Mouse (Mus musculus) right cerebral cortex, adult 2 months (tissue): Measurements from ENCODE around the gene Atoh8.

ENCODE experiments used
- DNase-seq, 2 experiments: peaks; one replicate each; pipeline ENCODE4 v3.0.0; 2021 to 2022; ENCODE audit warnings: low spot score in 2 of 2

The Atoh8 gene

DNA sequence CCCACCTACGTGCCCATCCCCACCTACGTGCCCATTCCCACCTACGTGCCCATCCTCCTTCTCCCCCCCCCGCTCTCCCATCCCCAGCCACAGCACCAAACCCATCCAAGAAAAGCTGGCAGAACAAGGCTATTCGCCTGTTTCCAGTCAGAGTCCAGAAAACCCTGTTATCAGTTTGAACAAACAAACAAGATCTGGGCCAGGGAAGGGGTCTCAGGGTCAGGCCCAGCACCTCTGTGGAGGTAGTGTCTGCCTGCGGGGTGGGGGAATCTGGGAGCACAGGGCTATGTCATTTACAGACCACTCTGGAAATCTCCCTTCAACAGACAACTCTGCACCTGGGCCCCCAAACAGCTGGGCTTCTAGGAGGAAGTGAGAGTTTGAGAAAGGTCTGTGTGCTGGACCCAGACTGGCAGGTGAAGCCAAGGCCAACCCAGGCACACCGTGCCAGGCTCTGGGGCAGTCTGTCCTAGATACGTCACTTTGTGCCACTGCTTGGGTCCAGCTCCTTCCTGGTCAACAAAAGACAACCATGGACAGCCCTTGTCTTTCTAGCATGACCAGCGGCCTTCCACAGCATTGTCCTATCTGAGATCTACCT is 7.6 kb downstream of the Atoh8 start:
- DNase-seq: no peak

DNA sequence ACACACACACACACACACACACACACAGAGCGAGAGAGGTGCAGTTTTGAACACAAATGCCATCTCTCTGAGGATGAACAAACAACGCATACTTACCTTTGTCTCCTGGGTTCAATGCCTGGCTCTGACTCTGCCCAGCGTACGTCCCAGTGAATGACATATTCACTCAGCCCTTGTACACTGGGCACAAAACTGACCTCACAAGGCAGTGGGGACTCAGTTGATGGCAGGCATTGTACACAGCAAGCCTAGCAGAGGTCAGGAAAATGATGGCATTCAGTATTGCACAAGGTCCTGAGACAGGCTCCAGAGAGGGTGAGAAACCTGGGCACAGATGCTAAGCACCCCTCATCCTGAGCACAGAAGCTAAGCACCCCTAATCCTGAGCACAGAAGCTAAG is 8.4 kb downstream of the Atoh8 start:
- no peak for DNase-seq

DNA sequence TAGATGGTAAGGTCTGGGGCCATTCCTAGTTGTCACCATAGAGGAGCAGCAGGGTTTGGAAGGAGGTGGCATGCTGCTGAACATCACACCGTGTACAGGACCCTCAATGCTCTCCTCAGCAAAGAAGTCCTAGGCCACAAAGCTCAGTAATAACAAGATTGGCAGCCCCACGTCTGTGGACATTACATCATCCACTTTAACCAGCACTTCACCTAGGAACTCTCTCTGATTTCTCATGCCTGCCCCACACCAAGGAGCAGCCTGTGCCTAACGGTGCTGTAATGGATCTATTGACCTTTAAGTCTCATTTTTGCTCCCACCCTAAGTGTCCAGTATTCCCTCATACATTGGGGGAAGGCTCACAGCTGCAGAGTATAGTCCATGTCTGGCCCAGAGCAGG is 9.7 kb downstream of the Atoh8 start:
- DNase-seq: no peak

GRCm38 (mm10) chr6:72223892-72224291 is 11.5 kb downstream of the Atoh8 start:
- no peak for DNase-seq

- no peak for DNase-seq
These were observed 12.5 kb downstream of the Atoh8 start for GRCm38 (mm10) chr6:72222876-72223275.

DNA sequence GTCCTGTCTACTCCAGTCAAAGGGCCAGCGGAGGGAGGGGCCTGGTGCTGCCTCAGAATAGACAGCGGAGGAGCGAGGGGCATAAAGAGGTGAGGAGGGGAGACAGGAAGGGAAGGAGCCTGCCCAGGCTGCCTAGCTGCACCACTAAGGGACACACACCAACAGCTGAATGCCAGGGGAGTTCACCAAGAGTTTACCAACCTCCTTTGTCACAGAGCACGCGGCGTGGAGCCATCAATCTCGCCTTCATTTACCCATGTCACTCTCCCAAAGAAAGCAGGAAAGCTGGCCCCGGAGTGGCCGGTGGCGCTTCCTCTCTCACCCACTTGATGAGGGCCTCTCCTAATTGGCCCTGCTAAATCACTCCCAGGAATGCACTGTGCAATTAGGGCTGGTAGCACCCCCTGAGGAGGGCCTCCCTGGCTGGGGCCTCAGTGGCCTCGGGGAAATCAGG is 13.1 kb downstream of the Atoh8 start:
- no peak for DNase-seq

- DNase-seq: no peak
These were observed 14.1 kb downstream of the Atoh8 start for GRCm38 (mm10) chr6:72221271-72221670.

- DNase-seq: no peak
These were observed 15.8 kb downstream of the Atoh8 start for GRCm38 (mm10) chr6:72219549-72219948.

DNA sequence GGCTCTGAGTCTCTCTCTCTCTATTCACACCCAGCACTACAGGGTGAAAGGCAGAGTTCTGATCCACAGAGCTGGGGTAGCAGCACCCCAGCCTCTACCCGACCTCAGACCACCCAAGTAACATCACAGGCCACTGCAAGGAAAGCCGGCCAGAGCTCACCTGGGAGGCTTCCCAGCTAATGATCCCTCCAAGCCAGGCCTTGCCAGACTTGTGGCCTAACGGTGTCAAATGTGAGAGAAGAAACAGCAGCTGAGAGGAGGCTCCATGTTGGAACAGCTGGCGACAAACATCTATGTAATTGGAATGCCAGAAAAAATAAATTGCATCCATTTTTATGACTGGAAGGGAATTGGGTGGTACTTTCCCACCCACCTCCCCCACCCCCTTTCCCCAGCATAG is 17.1 kb downstream of the Atoh8 start:
- no peak for DNase-seq

GRCm38 (mm10) chr6:72217415-72217784 is 18.0 kb downstream of the Atoh8 start:
- DNase-seq: no peak

- peak; percentile 98 for DNase-seq
These were observed 18.5 kb downstream of the Atoh8 start for GRCm38 (mm10) chr6:72216681-72217414.

DNA sequence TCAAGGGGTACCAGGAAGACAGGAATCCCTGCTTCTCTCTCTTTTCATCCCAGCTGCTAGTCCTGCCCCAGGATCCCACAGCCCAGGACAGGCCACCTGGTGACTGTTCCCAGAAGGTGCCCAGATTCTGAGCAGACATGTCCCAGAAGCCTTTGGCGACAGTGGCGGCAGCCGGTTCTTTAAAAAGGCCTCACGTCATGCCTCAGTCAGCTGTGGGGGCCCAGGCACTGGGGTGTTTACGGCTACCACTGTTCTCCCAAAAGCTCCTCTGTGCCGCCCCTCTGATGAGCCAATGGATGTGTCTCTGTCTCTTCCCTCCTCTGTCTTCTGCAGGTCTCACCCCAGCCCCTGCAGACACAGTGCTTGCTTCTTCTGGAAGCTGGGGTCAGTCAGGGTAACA is 19.8 kb downstream of the Atoh8 start:
- no peak for DNase-seq

- DNase-seq: no peak
These were observed 24.0 kb downstream of the Atoh8 start for GRCm38 (mm10) chr6:72211360-72211759.

DNA sequence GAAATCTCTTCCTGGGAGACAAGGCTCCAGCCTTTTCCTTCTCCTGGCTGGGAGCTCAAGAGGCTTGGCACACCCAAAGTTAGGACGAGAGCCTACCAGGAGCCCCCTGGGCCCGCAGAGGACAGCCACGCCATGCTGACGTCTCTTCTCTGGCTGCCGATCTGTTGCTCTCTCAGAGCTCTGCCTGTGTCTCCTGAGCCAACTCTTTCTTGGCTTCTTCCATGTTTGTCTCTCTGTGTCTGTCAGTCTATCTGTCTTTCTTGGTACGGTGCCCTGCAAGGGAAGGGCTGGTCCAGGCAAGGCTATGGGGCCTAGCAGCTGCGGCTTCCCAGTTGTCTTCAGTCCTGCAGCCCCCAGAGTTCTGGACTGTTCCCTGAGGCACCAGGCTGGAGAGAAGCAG is 24.6 kb downstream of the Atoh8 start:
- no peak for DNase-seq

GRCm38 (mm10) chr6:72209738-72210137 is 25.6 kb downstream of the Atoh8 start:
- DNase-seq: no peak

DNA sequence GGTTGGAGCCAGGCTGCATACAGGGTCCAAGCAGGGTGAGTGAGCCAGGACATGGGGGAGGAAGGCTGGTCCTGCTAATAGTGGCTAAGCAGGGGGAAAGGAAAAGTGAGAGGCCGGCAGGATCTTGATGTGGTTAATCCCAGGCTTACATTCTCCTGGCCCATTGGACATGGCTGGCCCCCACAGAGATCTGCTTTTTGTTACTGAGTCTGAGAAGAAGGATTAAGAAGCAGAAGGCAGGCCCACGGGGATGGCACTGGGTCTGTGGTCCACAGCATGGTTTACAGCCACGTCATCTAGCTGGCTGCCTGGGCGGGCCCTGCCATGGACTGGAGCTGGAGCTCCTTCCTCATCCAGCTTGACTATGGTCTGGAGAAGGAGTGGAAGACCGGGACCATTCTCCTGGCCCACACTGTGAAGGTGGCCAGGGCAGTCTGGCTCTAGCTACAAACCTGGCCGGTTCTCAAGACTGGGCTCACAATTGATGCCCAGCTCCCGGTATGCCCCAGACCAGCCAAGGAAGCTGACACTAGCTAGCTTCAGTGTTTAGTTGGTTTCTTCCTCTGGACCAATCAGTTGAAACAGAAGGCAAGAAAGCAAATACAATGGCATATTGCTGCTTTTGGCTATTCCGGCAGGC is 26.9 kb downstream of the Atoh8 start:
- no peak for DNase-seq

DNA sequence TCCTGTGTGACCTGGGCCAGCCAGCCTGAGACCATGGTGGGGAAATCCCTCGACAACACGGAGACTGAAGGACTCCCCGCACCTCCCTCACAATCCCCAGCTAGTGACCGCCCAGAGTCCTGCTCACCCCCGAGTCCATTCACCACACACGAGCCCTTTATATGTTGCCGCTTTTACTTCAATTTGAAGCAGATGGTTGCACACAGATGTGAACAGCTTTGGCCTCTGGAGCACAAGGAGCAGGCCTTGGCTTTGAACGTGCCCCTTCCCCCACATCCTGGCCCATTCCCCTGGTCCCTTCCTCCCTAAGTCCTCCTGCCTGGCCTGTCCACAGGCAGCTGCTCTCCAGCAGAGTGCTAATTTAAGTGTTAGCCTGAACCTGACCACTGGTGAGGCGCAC is 29.4 kb downstream of the Atoh8 start:
- DNase-seq: no peak

DNA sequence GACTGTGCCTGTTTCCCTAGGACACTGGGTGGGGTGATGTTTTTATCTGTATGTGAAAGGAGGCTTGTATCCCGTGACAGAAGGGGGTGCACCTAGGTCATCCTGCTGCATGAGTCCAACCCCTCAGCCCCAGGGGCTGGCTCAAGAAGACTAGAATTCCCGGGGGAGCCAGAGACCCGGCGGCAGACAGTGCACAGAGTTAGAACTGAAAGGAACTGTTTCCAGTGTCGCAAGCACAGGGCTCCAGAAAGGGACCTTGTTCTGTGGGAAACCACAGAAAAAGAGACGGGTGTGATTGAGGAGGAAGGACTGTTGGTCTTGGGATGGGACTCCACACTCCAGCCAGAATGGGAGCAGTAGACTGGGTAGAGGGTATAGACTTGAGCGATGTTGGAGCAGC is 30.5 kb downstream of the Atoh8 start:
- no peak for DNase-seq

- no peak for DNase-seq
These were observed 32.1 kb downstream of the Atoh8 start for GRCm38 (mm10) chr6:72203279-72203678.

DNA sequence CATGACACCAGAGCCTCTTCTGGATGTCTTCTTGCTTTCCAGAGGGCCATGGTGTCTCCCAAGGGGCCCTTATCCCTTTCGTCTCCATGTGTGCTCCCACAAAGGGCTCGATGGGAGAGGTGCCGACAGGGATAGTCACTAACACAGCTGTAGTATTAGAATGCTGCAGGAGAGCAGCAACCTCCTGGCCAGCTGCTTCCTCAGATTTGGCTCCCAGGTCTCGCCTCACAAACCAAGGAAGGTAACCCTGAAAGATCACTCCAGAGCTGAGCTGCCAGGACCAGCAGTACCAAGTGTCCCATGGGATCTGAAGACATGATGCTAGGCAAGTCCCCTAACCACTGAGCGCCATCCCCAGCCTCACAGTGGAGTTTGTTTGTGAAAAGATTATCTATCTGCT is 32.6 kb downstream of the Atoh8 start:
- DNase-seq: no peak

GRCm38 (mm10) chr6:72200595-72201256 is 34.7 kb downstream of the Atoh8 start:
- no peak for DNase-seq

GRCm38 (mm10) chr6:72197515-72197914 is 37.9 kb downstream of the Atoh8 start:
- no peak for DNase-seq

DNA sequence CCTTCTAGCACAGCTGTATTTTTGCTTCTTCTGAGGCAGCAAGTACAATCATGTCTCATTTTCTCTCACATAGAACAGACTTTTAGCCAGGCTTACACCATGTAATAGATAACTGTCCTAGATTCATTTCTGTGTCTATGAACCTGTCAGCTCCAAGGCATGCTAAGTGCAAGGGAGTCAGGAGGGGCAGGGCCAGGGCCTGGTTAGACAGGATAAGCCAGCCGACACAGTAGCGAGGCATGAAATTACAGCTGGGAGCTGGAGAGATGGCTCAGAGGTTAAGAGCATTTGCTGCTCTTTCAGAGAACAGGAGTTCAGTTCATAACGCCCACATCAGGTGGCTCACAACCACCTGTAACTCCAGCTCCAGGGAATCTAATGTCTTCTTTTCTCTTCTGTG is 38.7 kb downstream of the Atoh8 start:
- DNase-seq: no peak
